Mouse (Mus musculus): ENCODE results near the gene Cradd.

Gene Cradd

DNA sequence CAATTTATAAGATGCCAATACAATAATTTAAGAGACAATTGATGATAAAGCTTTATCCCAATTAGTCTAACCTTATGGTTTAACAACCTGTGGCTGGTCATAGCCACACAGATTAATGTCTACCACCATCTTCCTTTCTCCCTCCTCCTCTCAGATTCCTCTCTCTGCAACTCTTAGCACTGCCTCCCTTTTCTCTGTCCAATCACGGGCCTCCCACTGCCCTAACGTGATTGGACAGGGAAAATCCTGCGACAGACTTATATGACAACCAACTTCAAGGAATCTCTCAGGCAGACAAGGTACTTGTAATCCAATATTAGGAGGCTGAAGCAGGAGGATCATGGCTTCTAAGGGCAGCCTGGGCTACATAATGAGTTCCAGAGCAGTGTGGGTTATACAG lies 8.7 kb upstream of the Cradd start:
- DNase-seq (ENCODE audit: low spot score in 2 of 2), result no peak

DNA sequence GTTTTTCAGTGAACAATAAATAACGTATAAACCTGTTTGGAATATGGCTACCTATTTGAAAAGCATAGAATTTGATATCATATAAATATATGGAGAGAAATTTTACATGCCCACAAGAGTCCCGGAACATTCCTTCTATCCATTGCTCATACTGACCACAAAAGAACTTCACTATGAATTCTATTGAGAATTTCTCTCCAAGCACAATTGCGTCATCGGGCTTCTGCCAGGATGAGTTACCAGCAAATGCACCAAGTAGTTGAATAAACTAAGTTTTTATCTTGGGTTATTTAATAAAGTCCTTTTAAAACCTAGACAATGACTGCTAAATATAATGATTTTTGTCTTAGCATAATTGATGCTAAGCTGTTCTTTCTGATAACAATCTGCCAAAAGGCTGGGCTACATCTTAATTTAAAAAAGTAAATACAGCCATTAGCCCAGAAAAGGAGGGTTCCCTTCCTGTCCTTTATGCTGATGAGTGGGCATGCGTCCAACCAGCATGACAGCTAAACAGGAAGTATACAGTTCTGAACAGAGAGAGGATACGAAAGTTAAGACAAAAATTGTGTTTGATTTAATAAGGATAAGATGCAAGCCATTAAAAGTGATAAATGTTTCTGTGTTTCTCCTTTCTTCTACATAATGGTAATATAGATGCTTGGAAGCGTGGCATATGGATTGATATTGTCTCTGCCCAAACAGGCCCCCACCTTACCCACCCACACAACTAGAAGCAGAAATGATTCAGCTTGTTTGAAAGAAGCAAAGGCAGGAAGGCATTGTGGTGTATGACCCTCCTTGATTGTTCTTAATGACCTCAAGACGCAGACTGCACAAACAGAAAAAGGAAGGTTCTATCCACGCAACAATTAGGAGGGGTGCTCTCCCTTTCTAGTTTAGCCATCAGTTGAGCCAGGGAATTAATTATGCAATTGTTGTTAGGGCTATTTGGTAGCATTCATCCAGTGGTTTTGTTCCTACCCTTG lies 6.7 kb upstream of the Cradd start:
- no peak for DNase-seq (ENCODE audit: low spot score in 2 of 2)

DNA sequence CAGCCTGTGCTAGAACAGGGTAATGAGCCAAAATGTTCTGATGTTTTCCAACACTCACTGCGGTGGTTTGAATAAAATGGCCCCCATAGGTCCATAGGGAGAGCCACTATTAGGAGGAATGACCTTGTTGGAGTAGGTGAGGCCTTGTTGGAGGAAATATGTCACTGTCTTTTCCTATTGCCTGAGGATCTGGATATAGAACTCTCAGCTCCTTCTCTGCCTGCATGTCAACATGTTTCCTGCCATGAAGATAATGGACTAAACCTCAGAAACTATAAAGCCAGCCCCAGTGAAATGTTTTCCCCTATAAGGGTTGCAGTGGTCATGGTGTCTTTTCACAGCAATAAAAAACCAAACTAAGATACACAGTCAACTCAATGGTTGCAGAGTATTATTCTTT lies 6.0 kb upstream of the Cradd start:
- DNase-seq (ENCODE audit: low spot score in 2 of 2), result no peak

DNA sequence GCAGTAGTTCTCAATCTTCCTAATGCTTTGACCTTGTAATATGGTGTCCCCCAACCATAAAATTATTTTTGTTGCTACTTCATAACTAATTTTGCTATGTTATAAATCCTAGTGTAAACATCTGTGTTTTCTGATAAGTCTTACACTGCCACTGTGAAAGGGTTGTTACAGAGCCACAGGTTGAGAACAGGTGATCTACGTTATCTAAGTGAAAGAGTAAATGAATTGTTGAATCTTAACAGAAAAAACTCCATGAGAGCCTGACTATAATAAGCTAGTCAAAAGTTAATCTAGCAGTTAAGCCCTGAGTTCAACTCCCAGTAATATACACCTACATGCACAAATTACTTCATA lies 322 bp upstream of the Cradd start:
- DNase-seq (ENCODE audit: low spot score in 2 of 2), result no peak

DNA sequence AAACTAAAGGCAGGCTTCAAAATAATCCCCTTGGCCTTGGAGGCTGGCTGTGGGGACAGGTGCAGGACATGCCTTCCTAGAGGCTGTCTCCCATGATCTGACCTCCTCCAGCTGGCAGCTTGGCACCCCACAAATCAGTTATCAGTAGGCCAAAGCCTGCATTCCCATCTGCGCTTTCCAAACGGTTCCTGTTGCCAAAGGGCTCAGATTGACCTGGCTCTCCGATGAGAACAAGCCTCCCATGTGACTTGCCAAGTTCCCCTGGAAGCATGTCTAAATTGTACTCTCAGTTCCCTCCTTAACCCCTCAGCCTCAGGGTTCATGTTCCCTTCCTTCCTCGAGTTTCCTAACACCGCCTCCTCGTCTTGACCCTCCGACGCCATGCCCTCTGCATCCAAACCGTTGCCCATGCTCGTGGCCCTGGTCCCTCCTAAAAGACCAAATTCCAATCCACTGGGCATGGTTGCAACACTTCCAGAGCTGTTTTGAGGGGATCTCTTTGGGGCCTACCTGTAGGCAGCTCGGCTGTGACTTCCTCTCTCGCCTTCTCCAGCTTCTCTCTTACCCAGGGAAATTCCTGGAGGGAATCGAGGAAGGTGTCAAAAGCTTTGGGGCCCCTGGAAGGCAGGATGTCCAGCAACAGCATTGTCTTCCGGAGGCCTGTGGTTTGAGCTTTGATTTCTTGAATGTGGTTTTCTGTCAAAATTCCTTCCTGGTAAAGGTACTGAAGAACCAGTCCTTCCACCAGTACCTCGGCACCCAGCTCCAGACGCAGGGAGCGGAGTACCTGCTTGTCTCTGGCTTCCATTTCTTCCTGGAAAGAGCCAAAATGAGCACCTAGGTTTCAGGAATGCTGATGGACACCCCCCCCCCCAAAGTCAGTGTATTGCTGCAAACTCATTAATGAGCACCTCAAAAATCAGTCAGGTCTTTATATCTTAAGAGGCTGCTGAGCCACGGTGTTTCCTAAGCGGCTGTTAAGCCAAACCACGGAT lies 1.6 kb downstream of the Cradd start:
- DNase-seq (ENCODE audit: low spot score in 2 of 2), result peak in 1 of 2 experiments; percentile 69

DNA sequence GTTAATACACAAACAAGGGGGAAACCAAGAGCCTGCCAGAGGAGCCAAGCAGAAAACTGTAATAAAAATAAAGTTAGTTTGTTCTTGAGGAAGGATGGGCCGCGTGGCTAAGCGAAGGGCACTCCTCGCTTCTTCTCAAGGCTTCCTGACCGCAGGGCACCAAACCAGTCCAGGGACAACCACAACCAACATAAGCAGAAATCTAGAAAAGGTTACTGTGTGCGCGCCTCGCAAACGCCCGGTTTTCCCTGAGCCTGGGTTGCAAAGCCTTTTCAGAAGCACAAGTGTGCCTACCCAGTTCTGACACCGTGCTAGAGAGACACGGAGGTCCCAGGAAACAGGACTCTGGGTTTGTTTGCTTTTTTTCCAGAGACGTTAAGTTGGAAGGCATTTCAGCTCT lies 4.9 kb downstream of the Cradd start:
- DNase-seq (ENCODE audit: low spot score in 2 of 2), result no peak

DNA sequence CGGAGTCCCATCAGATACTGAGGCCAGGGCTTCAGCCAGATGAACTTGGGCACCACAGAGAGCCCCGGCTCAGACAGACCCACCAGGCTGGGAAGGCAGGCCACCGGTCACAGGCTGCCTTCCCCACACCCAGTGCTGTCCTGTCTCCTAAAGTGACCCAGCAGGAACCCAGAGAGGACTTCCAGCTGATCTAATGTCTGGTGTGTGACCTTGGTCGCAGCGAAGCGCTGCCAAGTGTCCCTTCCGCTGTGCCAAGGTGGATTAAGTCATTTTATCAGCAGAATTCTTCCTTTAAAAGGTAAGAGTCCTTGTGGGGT lies 5.6 kb downstream of the Cradd start:
- no peak for DNase-seq (ENCODE audit: low spot score in 2 of 2)

DNA sequence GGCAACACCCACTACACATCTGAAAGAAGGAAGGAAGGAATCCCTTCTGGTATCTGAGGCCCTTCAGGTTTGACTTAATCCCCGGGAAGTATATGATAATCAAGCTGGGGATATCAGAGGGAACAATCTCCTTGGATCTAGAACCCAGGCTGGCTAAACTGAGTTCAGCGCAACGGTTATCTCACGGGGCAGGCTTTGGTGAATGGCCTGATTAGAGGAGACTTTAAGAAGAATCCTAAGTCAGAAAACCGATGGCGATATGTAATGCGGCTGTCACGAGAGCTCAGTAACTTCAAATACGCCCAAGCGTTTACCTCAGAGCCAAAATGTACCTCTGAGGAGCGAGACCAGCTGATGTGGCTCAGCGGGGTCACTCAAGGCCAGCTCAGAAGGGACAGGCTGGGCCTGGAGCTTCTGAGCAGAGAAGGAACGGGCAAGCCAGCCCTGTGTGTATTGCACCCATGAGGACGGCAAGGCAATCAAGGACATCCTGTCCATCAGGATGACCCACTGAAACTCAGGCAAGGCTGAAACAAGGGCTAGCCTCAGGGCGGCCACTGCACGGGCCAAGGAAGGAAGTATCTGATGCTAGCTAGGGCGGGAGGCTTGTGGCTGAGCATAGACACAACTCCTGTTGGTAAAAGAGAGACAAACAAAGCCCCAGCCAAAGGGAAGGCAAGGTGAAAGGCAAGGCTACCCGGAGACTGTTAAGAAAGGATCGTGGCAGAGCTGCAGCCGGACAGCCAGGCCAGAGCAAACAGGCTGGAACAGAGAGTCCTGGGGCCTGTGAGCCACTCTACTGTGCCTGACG lies 6.1 kb downstream of the Cradd start:
- no peak for DNase-seq (ENCODE audit: low spot score in 2 of 2)

DNA sequence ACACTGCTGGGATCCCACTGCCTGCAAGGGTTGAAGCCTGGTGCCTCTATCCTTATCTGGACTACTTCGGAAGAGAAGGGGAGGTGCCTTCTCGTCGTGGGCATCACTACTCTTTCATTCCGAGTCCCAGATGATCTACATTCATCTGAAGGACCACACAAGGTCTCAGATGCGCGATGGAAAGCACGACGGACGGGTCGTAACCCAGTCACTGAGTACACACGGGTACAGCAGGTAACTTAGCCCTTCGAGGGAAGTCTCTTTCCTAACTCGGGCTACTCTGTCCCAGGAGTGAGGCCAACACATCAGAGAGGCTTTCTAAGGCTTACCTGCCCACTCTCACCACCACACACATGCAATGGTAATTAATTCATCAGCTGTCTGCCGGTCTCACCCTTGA lies 6.8 kb downstream of the Cradd start:
- DNase-seq (ENCODE audit: low spot score in 2 of 2), result no peak

DNA sequence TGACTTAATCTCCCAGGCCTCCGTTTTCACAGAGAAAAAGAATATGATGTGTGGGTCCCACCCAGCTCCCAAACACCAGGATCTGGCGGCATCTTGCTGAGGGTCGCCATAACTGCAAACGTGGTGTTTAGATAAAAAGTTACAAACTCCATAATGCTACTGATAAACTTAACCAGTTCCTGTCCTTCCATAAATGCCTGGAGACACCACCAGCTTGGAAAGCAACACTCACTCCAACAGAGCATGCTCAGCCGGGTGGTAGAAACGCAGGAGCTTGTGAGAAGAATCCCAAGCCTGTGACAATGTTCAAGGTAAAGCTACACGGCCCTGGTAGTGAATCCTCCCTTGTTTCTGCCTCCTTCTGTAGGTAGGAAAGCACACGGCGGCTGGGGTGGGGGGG lies 7.3 kb downstream of the Cradd start:
- no peak for DNase-seq (ENCODE audit: low spot score in 2 of 2)

DNA sequence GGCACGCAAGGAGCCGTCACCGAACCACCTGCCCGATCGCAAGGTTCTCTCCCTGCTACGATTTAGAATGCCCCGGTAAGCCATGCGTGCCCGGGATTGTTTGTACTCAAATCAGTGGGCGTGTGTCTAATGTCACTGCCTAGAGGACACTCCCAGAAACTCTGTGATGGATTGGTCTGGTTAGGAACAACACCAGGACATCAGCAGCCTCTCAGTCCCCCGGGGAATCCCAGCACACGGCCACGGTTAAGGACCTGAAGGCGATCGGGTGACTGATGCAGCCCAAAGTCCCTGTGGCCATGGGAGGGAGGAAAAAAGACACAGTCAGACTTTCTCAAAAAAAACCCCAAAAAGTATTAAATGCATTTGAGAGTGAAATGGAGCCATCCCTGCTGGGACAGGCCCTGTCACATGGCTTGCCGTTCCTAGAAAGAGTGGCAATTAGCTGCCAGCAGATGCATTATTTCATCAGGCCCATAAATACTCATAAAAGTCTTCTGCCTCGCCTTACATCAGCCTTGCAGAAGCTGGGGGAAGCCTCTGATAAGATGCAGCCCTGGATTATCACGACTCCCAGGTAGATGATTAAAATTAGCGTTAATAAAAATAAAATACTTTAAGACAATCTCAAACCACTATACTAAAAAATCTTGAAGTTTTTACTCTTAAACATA lies 8.0 kb downstream of the Cradd start:
- DNase-seq (ENCODE audit: low spot score in 2 of 2), result no peak

DNA sequence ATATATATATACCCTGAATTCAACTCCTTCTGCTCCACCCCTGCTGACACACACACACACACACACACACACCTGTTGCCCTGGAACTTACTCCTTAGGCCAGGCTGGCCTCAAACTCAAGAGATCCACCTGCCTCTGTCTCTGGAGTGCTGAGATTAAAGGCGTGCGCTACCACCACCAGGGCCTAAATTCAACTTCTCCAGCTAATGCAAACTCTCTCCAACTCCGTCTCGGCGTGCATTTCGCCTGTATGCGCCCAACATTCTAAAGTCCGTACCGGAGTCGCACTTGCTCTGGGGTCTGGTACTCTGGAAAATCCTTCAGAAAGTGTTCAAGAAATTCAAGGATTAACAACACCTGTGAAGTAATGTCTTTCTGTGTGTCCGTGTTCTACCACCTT lies 8.6 kb downstream of the Cradd start:
- no peak for DNase-seq (ENCODE audit: low spot score in 2 of 2)

DNA sequence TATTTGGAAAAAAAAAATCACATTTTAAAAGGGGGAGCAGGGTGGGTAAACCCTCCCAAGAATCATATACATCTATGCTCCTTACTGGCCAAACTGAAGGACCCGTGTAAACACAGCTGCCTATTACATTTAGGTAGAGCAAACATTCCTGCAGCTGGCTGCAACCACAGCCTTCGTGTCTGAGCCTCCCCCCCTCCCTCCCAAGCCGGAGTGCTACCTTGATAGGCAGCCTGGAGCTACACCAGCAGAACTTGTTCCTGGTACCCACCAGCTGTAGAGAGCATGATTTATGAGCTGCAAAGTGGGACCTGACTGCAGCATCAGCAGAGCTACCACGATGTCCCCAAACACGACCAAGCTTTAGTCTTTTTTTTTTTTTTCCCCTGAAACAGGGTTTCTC lies 9.9 kb downstream of the Cradd start:
- no peak for DNase-seq (ENCODE audit: low spot score in 2 of 2)

DNA sequence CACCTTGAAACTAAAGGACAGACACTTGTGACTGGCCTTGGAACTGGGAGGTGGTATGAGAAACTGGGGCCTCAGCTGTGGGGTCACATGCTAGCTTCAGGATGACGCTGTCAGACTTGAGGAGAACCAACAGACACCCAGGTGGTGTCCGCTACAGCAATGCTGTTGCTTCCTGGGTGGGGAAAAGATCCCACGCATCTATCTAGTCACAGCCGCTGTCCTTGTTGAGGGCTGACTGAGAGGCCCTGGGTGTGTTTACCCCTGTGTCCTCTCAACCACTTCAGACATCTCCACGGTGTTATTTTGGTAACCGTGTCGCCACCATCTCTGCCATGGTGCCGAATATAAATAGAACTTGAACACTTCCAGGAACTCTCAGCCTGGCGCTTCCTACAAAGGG lies 10.4 kb downstream of the Cradd start:
- no peak for DNase-seq (ENCODE audit: low spot score in 2 of 2)

DNA sequence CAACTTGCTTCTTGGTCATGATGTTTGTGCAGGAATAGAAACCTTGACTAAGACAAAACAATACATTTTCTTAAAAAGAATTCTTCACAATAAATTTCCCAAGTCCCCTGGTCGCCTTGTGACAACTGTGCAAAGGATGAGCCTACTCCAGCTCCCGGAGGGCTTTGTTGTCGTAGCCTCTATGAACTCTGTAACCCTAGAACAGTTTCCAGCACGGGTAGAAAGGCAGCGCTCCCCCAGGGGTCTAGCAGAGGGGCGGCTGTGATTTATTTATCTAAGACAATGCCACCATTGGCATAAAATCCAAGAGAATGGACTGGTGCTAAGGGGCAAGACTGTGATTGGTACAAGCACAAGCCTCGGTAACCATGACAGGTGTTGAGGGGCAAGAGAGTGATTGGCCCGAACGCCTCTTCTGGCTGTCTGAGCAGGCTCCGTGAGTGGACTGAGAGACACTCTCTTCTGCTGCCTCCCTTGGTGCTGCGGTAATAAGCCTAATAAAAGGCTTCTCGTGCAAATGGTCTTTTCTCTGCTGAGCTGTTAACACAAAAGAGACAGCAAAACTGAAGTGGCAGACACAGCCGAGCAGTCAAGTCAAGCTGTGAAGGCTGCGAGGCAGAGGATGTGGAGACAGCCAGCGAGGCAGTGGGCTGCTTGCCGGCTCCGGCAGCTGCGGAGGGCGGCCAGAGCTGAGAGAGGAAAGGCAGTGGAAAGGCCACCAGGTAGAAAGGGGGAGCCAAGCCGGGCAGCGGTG lies 13.1 kb downstream of the Cradd start:
- DNase-seq (ENCODE audit: low spot score in 2 of 2), result peak in 1 of 2 experiments; percentile 70

DNA sequence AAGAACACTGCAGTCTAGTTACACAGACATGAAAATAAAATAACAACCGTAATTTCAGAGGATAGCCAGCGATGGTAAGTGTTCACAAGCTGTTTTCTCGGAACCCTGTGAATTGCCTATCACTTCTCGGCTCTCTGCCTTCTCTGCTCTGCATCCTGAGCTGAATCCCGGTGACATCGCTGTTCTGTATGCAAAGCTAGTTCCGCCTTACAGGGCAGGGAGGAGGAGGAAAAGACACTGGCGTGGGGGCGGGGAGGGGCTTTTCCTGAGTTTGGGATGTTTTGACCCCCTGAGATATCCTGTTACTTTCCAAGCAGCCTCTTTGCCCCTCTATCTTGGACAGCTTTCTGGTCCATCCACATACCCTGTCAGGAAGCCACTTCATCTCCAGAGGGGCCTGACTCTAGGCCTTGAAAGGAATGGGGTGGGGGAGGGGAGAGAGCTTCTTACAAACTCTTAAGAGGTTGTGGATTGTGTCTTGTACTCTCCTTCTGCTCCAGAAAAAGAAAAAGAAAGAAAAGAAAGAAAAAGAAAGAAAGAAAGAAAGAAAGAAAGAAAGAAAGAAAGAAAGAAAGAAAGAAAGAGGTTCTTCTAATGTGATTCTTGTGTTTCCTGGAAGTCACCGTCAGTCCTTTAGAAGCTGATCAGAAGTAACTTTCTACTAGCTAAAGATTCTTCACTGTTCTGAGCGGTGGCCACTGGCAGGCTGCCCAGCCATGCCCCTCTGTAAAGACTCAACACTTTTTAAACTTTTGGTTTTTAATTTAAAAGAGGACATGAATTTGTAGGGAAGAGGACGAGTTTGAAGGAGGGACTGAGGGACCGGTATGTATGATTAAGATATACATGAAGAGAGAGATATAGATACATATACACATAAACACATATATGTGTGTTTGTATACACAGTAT lies 14.3 kb downstream of the Cradd start:
- no peak for DNase-seq (ENCODE audit: low spot score in 2 of 2)

DNA sequence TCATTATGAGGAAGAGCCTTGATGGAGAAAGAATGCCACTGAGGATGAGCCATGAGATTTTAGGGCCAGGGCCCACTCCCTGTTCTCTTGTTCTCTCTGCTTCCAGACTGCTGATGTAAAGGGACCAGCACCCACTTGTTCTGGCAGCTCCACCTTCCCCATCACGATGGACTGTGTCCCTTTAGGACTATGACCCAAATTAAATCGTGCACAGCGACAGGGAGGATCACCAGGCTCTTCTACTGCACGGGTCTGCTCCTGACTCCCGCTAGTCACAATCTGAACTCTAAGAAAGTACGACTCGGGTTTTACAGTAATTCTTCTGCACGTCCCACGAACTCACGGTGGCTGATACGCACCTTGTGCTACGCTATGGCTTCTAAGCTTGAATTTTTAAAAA lies 14.9 kb downstream of the Cradd start:
- DNase-seq (ENCODE audit: low spot score in 2 of 2), result no peak

DNA sequence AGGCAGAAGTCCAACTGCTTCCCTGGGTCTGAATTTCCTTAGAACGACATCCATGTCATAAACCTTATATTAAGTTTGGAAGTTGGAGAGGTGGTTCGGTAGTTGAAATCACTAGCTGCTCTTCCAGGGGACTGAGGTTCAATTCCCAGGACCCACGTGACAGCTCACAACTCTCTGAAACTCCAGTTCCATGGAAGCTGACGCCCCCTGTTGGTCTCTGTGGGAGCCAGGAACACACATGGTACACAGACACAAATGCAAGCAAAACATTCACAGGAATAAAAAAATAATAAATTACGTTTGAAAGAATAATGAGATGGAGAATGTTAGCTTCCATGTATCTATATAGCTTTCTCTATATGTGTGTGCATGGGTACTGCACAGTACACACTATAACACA lies 16.0 kb downstream of the Cradd start:
- no peak for DNase-seq (ENCODE audit: low spot score in 2 of 2)

DNA sequence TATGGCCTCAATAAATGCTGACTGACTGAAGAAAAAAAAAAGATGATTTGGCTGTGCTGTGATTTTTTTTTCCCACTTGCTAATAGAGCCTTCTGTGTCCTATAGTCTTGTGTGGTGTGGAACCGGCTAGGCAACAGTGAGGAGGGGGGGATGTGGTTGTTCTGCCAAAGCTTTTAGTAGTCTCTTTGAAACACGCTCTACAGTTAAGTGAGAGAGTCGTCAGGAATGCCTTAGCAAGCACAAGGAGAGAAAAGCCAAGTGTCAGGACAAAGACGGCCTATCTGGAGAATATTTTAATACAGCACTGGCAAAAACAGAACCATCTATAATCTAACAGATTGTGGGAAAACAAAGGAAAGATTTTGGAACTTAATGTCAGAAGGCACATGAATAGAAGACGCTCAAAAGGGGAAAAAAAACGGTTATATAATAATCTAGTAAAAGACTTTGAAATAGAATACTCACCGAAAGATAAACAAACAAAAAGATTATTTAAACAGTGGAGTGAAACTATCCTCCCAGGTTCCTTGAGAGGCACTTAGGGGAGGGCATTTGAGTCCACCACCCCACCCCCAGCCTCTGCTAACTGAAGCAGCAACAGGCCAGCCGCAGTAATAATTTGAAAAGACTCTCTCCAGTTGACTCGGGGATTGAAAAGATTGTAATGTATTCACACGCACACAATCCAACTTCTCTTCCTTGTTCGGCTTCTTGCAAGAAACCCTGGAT lies 16.9 kb downstream of the Cradd start:
- no peak for DNase-seq (ENCODE audit: low spot score in 2 of 2)

All from cerebellum, postnatal 4 days (tissue).